Mouse (Mus musculus): ENCODE data around the gene Hps4. TPM values are rescaled to one million over a fixed set of nuclear protein-coding genes. Genes with fewer than 3 reads are reported as not detected.
A peak's percentile ranks its signal among the peaks of the same experiment; 100 is the strongest.

Gene Hps4
- total and polyA plus RNA-seq, 2 experiments from 2014 or later: 32.7 to 45.6 TPM

- 9% methylated on average over 17 of the region's 18 CpGs for WGBS
- H3K27ac ChIP-seq: no peak overlapping the region
These were observed 51.0 kb downstream of the Hps4 start for GRCm38 (mm10) chr5:112393741-112394414.

GRCm38 (mm10) chr5:112394415-112394763 lies 51.5 kb downstream of the Hps4 start:
- peak overlapping the region; percentile 80 for H3K9ac ChIP-seq (replicated peaks; ENCODE audit: low read length)
- TF ChIP-seq CTCF (IDR thresholded peaks at IDR 0.05; ENCODE audit: low read depth): no peak
- H3K9me3 ChIP-seq (ENCODE audit: low read length): no peaks in the 10 kb centered on the region
- peak overlapping the region; percentile 69 for H3K4me3 ChIP-seq (ENCODE audit: low read length)
- DNase-seq (ENCODE audit: low spot score): peak; percentile 62
- H3K36me3 ChIP-seq (ENCODE audit: insufficient read depth, low read length): 0 out of 2 replicates have a peak, but pooled peaks cover 5% of the 10 kb centered on the region
- 1% methylated on average over 18 of the region's 28 CpGs for WGBS
- H3K4me2 ChIP-seq (ENCODE audit: low read depth, low read length): peak overlapping the region; percentile 86
- no peaks in the 10 kb centered on the region for H3K27me3 ChIP-seq (ENCODE audit: insufficient read depth, low read length)
- H3K4me1 ChIP-seq (ENCODE audit: insufficient read depth, low read length): peaks cover 18% of the 10 kb centered on the region; the same call in 1 of the 2 replicates
- H3K27ac ChIP-seq: peak overlapping the region; percentile 71
- ATAC-seq: peak; percentile 71

More at GRCm38 (mm10) chr5:112393741-112394414, 51.0 kb downstream of the Hps4 start:
- DNase-seq (ENCODE audit: low spot score) (no peak), ATAC-seq (0 out of 2 replicates have a peak, but pooled peaks have one; percentile 0)
- Histone ChIP-seq H3K4me3 (ENCODE audit: low read length) (peak overlapping the region; percentile 69), H3K36me3 (ENCODE audit: insufficient read depth, low read length) (0 out of 2 replicates have a peak, but pooled peaks cover 5% of the 10 kb centered on the region), H3K4me1 (ENCODE audit: insufficient read depth, low read length) (peaks cover 18% of the 10 kb centered on the region; the same call in 1 of the 2 replicates), H3K27me3 (ENCODE audit: insufficient read depth, low read length) (no peaks in the 10 kb centered on the region), H3K9me3 (ENCODE audit: low read length) (no peaks in the 10 kb centered on the region), H3K9ac (replicated peaks; ENCODE audit: low read length) (peak overlapping the region; percentile 80), H3K4me2 (ENCODE audit: low read depth, low read length) (peak overlapping the region; percentile 86)
- TF ChIP-seq CTCF (IDR thresholded peaks at IDR 0.05; ENCODE audit: low read depth): no peak

GRCm38 (mm10) chr5:112394779-112395443 lies 52.0 kb downstream of the Hps4 start, which contains the start of gene Asphd2:
Asphd2 (minus strand) TSS chr5:112394866.
- ATAC-seq: peak; percentile 91
- under 1% methylated on average over 42 of the region's 67 CpGs for WGBS
- TF ChIP-seq CTCF (IDR thresholded peaks at IDR 0.05; ENCODE audit: low read depth): peak; percentile 50

GRCm38 (mm10) chr5:112396066-112396465 lies 53.2 kb downstream of the Hps4 start:
- peak overlapping the region; percentile 41; the same call in 1 of the 2 replicates for H3K27ac ChIP-seq
- WGBS: 59% methylated on average over 18 of the region's 18 CpGs

More at GRCm38 (mm10) chr5:112394779-112395443, 52.0 kb downstream of the Hps4 start, which contains the start of gene Asphd2:
- peak within 1 kb of the TSS; percentile 86 for H3K4me2 ChIP-seq (ENCODE audit: low read depth, low read length)
- peak within 1 kb of the TSS; percentile 71 for H3K27ac ChIP-seq
- no peaks in the 10 kb centered on the region for H3K9me3 ChIP-seq (ENCODE audit: low read length)
- H3K4me1 ChIP-seq (ENCODE audit: insufficient read depth, low read length): peaks cover 18% of the 10 kb centered on the region; the same call in 1 of the 2 replicates
- H3K36me3 ChIP-seq (ENCODE audit: insufficient read depth, low read length): 0 out of 2 replicates have a peak, but pooled peaks cover 5% of the 10 kb centered on the region
- DNase-seq (ENCODE audit: low spot score): peak; percentile 94
- H3K4me3 ChIP-seq (ENCODE audit: low read length): peak within 1 kb of the TSS; percentile 69
- peak within 1 kb of the TSS; percentile 80 for H3K9ac ChIP-seq (replicated peaks; ENCODE audit: low read length)
- no peaks in the 10 kb centered on the region for H3K27me3 ChIP-seq (ENCODE audit: insufficient read depth, low read length)

GRCm38 (mm10) chr5:112399284-112399683 lies 56.4 kb downstream of the Hps4 start:
- H3K9me3 ChIP-seq (ENCODE audit: low read length): no peaks in the 10 kb centered on the region
- H3K4me2 ChIP-seq (ENCODE audit: low read depth, low read length): no peak overlapping the region
- H3K4me3 ChIP-seq (ENCODE audit: low read length): no peak overlapping the region
- no peak overlapping the region for H3K27ac ChIP-seq
- H3K4me1 ChIP-seq (ENCODE audit: insufficient read depth, low read length): no peaks in the 10 kb centered on the region
- no peak for TF ChIP-seq CTCF (IDR thresholded peaks at IDR 0.05; ENCODE audit: low read depth)
- H3K36me3 ChIP-seq (ENCODE audit: insufficient read depth, low read length): no peaks in the 10 kb centered on the region
- no peak overlapping the region for H3K9ac ChIP-seq (replicated peaks; ENCODE audit: low read length)
- DNase-seq (ENCODE audit: low spot score) (peak; percentile 38), ATAC-seq (no peak)
- WGBS: 58% methylated on average over 10 of the region's 10 CpGs
- no peaks in the 10 kb centered on the region for H3K27me3 ChIP-seq (ENCODE audit: insufficient read depth, low read length)

More at GRCm38 (mm10) chr5:112396066-112396465, 53.2 kb downstream of the Hps4 start:
- Histone ChIP-seq H3K9ac (replicated peaks; ENCODE audit: low read length) (no peak overlapping the region), H3K4me2 (ENCODE audit: low read depth, low read length) (no peak overlapping the region), H3K36me3 (ENCODE audit: insufficient read depth, low read length) (0 out of 2 replicates have a peak, but pooled peaks cover under 1% of the 10 kb centered on the region), H3K9me3 (ENCODE audit: low read length) (no peaks in the 10 kb centered on the region), H3K27me3 (ENCODE audit: insufficient read depth, low read length) (no peaks in the 10 kb centered on the region), H3K4me1 (ENCODE audit: insufficient read depth, low read length) (peaks cover 12% of the 10 kb centered on the region; the same call in 1 of the 2 replicates), H3K4me3 (ENCODE audit: low read length) (no peak overlapping the region)
- ATAC-seq: no peak
- DNase-seq (ENCODE audit: low spot score): no peak
- no peak for TF ChIP-seq CTCF (IDR thresholded peaks at IDR 0.05; ENCODE audit: low read depth)

- H3K4me2 ChIP-seq (ENCODE audit: low read depth, low read length): no peak overlapping the region
- H3K27me3 ChIP-seq (ENCODE audit: insufficient read depth, low read length): no peaks in the 10 kb centered on the region
- no peak for TF ChIP-seq CTCF (IDR thresholded peaks at IDR 0.05; ENCODE audit: low read depth)
- no peak overlapping the region for H3K27ac ChIP-seq
- no peaks in the 10 kb centered on the region for H3K9me3 ChIP-seq (ENCODE audit: low read length)
- no peak for ATAC-seq
- H3K36me3 ChIP-seq (ENCODE audit: insufficient read depth, low read length): no peaks in the 10 kb centered on the region
- no peak for DNase-seq (ENCODE audit: low spot score)
- WGBS: 62% methylated on average over 3 of the region's 3 CpGs
- no peaks in the 10 kb centered on the region for H3K4me1 ChIP-seq (ENCODE audit: insufficient read depth, low read length)
- no peak overlapping the region for H3K4me3 ChIP-seq (ENCODE audit: low read length)
- H3K9ac ChIP-seq (replicated peaks; ENCODE audit: low read length): no peak overlapping the region
These were observed 59.6 kb downstream of the Hps4 start for GRCm38 (mm10) chr5:112402437-112402836.
